Mouse (Mus musculus) liver, embryonic 14.5 days (tissue): ENCODE results near the gene Col5a2. TPM values are rescaled to one million over a fixed set of nuclear protein-coding genes. Genes with fewer than 3 reads are reported as not detected.

ENCODE experiments used
- ATAC-seq: fragments of 200-750 bp; cut with Nextera tagmentation; 2 replicates; pipeline ENCODE4 v1.8.0; 2017; ENCODE audit warnings: moderate number of reproducible peaks, mild to moderate bottlenecking, moderate library complexity; ENCODE audit not compliant: insufficient read depth
- DNase-seq, 3 experiments: peaks; one replicate each; pipeline ENCODE4 v3.0.0-alpha.2; 2012 to 2013; ENCODE audit warnings: low read depth in 3 of 3, low spot score in 3 of 3
- H3K27ac ChIP-seq: fragments of 300-500 bp; sonication (generic); 2 replicates; pipeline ENCODE4 v1.5.1; 2014; ENCODE audit warnings: moderate library complexity, mild to moderate bottlenecking, control low read depth, inconsistent platforms
- H3K27me3 ChIP-seq: fragments of 300-500 bp; sonication (generic); 2 replicates; pipeline ENCODE4 v1.6.1; 2014; ENCODE audit warnings: mild to moderate bottlenecking, low read length, moderate library complexity; ENCODE audit not compliant: control insufficient read depth, insufficient read depth
- H3K36me3 ChIP-seq: fragments of 300-500 bp; sonication (generic); replicated peaks from 2 replicates; pipeline ENCODE4 v1.6.1; 2014; ENCODE audit warnings: low read depth; ENCODE audit not compliant: control insufficient read depth, insufficient read depth
- H3K4me1 ChIP-seq, 2 experiments: fragments of 200-500 bp in 1 of 2; fragments of 300-500 bp in 1 of 2; sonication (generic) in 1 of 2; replicated peaks; 2 replicates each; pipeline ENCODE4 v1.6.1; 2012 to 2014; ENCODE audit warnings: antibody characterized with exemption in 1 of 2, inconsistent platforms in 1 of 2, low read length in 1 of 2; ENCODE audit not compliant: control insufficient read depth in 2 of 2, insufficient read depth in 2 of 2
- H3K4me2 ChIP-seq: fragments of 300-500 bp; sonication (generic); 2 replicates; pipeline ENCODE4 v1.6.1; 2014; ENCODE audit warnings: low read depth, mild to moderate bottlenecking, control low read depth, moderate library complexity
- H3K4me3 ChIP-seq, 2 experiments: fragments of 200-500 bp in 1 of 2; fragments of 300-500 bp in 1 of 2; sonication (generic) in 1 of 2; 2 replicates each; pipeline ENCODE4 v1.5.1; 2012 to 2014; ENCODE audit warnings: low read depth in 2 of 2, low read length in 2 of 2, mild to moderate bottlenecking in 2 of 2, control low read depth in 1 of 2, inconsistent platforms in 1 of 2, moderate library complexity in 1 of 2; ENCODE audit not compliant: insufficient read depth in 1 of 2
- H3K9ac ChIP-seq: fragments of 300-500 bp; sonication (generic); replicated peaks from 2 replicates; pipeline ENCODE4 v1.6.1; 2014; ENCODE audit warnings: mild to moderate bottlenecking, control low read depth, moderate library complexity
- H3K9me3 ChIP-seq: fragments of 300-500 bp; sonication (generic); 2 replicates; pipeline ENCODE4 v1.6.1; 2016; ENCODE audit warnings: low read length, mixed read lengths; ENCODE audit not compliant: control insufficient read depth
- CTCF ChIP-seq: IDR thresholded peaks from 2 replicates; pipeline ENCODE4 v1.5.1; 2016; ENCODE audit warnings: antibody characterized with exemption, low read depth, control low read depth
- EP300 ChIP-seq: IDR thresholded peaks from 2 replicates; pipeline ENCODE4 v1.6.1; 2016; ENCODE audit warnings: antibody characterized with exemption, low read depth
- WGBS: fragments of 180-500 bp; shearing (Covaris S2); extraction: QIAGEN DNeasy Blood & Tissue Kit; methylation state at CpG from one replicate; pipeline ENCODE4 v1.1.7; 2014; ENCODE audit not compliant: insufficient replicate concordance; 5-methylcytosine and 5-hydroxymethylcytosine counted together
- polyA plus RNA-seq, 2 experiments: library from polyadenylated mRNA; depleted of rRNA in 1 of 2; stranded (reverse) in 1 of 2; unstranded in 1 of 2; fragments of >200 nt; fragmentation: Nextera tagmentation in 1 of 2; extraction: Ambion mirVana in 1 of 2; gene quantifications; 2 replicates each; pipeline versions ENCODE4 v1.2.1 to v1.2.3; 2012 to 2014

Gene Col5a2
- polyA plus RNA-seq, 2 experiments, result 3.8 to 4.2 TPM

DNA sequence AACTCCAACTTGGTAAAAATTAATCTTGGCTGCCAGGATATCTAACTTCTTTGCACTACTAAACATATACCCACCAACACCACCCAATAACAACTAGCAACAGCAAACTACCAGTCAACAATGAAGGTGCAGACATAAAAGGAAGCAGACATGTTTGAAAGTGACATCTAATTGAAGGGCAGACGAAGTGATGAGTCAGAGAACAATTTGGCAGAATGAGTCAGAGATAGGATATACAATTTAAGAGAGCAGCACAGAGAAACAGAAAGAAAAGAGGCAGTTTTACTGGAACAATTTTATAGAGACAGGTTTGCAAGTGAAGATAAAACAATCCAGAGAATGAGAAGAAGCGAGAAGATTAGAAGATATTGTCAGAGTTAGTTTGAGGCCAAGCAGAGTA lies 8.1 kb downstream of the Col5a2 start:
- H3K4me1 ChIP-seq, result no peaks in the 10 kb centered on the region
- WGBS, result 42% methylated on average over 2 of the region's 2 CpGs
- H3K9ac ChIP-seq, result no peak overlapping the region
- TF ChIP-seq EP300, result no peak
- no peak for TF ChIP-seq CTCF
- no peaks in the 10 kb centered on the region for H3K27me3 ChIP-seq
- no peak for DNase-seq
- no peak overlapping the region for H3K4me3 ChIP-seq
- H3K4me2 ChIP-seq, result no peak overlapping the region
- no peak for ATAC-seq
- no peaks in the 10 kb centered on the region for H3K36me3 ChIP-seq
- H3K27ac ChIP-seq, result no peak overlapping the region
- no peaks in the 10 kb centered on the region for H3K9me3 ChIP-seq

DNA sequence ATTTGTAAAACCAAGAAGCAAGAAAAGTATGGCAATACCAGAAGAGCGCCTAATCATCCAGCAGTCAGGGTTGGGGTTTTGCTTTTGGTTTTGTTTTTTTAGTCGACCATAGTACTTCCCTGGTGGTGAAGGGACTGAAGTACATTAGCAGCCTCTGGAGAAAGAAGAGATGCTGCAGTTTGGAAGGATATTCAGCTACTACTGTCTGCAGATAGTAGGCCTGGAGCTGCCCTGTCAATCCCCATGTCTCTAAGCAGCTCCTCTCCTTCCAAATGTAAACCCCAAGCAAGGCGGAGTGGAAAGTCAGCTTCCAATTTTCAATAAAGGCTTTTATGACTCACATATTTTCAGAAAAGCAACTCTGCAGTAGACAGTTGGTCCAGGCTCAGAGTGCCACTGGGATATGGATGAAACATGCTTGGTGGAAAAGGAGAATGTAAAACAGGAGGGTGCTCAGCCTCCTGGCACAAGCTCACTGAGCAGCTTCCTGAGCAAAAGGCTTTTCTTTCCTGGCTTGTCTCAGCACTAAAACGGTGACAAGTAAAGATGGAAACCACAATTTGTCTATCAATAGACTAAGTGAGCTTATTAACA lies 10.9 kb downstream of the Col5a2 start:
- TF ChIP-seq CTCF (no peak), EP300 (no peak)
- no peak overlapping the region for H3K9ac ChIP-seq
- no peak overlapping the region for H3K4me3 ChIP-seq
- no peaks in the 10 kb centered on the region for H3K9me3 ChIP-seq
- no peak overlapping the region for H3K4me2 ChIP-seq
- no peaks in the 10 kb centered on the region for H3K27me3 ChIP-seq
- ATAC-seq, result no peak
- no peak overlapping the region for H3K27ac ChIP-seq
- DNase-seq, result no peak
- no peaks in the 10 kb centered on the region for H3K36me3 ChIP-seq
- WGBS, result 60% methylated on average over 4 of the region's 4 CpGs
- H3K4me1 ChIP-seq, result no peaks in the 10 kb centered on the region

DNA sequence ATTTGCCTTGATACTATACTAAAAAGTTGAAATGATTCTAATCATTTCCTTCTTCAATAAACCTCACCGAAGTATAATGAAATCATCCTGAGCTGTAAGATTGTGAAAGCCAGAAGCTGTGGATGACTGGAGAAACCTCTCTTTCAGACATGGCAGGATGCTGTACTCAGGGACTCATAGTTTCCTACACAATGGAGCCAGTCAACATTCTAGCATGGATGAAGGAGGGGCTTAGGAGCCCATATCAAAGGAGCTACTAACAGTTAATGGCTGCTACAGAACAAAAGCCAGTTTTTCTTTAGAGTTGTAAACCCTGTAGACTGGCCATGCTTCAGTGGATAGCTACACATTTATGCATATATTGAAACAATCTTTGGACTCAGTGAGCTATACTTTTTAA lies 12.6 kb downstream of the Col5a2 start:
- ATAC-seq (no peak), DNase-seq (no peak)
- Histone ChIP-seq H3K4me2 (no peak overlapping the region), H3K9me3 (no peaks in the 10 kb centered on the region), H3K9ac (no peak overlapping the region), H3K4me1 (no peaks in the 10 kb centered on the region), H3K27ac (no peak overlapping the region), H3K4me3 (no peak overlapping the region), H3K27me3 (no peaks in the 10 kb centered on the region), H3K36me3 (no peaks in the 10 kb centered on the region)
- no peak for TF ChIP-seq CTCF
- no peak for TF ChIP-seq EP300
- WGBS, result 74% methylated on average over 1 of the region's 1 CpGs

DNA sequence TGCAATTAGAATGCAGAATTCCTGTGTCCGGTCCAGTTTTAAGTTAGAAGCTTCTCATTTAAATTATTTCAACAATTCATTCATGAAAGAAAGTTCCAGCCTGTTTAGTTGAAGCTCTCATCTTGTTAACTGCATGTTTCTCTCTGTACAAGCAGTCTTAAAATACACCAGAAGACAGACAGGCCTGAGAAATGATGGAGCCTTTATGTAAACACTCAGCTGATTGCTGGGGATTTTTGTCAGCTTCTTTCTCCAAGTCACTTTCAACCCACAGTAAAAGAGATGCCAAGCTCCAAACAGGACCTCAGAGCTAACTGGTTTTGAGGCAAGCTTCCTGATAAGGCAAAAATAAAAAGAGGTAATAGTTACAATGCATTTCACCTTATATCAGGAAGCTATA lies 14.8 kb downstream of the Col5a2 start:
- no peak for DNase-seq
- ATAC-seq, result no peak
- Histone ChIP-seq H3K9ac (no peak overlapping the region), H3K27ac (no peak overlapping the region), H3K27me3 (no peaks in the 10 kb centered on the region), H3K4me3 (no peak overlapping the region), H3K4me1 (no peaks in the 10 kb centered on the region), H3K36me3 (no peaks in the 10 kb centered on the region), H3K4me2 (no peak overlapping the region), H3K9me3 (no peaks in the 10 kb centered on the region)
- 58% methylated on average over 1 of the region's 1 CpGs for WGBS
- TF ChIP-seq EP300, result no peak
- TF ChIP-seq CTCF, result no peak

DNA sequence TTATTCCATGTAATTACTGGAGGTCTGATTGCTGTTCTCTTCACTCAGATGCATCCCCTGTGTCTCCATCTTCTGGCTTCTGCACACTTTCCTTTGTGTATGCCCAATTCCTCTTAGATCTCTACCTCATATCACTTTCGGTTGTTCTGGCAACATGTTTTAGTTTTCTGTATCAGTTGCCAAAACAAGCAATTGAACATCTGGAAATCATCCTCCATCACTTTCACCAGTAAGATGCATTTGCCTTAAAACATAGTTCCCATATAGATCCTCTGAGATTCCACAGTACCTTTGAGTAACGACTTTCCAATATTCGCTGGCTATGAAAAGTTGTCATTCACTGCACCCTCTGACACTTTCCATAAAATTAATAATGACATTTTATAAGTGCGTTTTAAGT lies 20.1 kb downstream of the Col5a2 start:
- H3K4me3 ChIP-seq, result no peak overlapping the region

More for the DNA sequence above, 20.1 kb downstream of the Col5a2 start:
- WGBS, result 68% methylated on average over 4 of the region's 4 CpGs
- Histone ChIP-seq H3K4me1 (no peaks in the 10 kb centered on the region), H3K36me3 (no peaks in the 10 kb centered on the region), H3K27me3 (no peaks in the 10 kb centered on the region), H3K4me2 (no peak overlapping the region), H3K9ac (no peak overlapping the region), H3K27ac (no peak overlapping the region), H3K9me3 (no peaks in the 10 kb centered on the region)
- TF ChIP-seq CTCF (no peak), EP300 (no peak)
- DNase-seq (no peak), ATAC-seq (no peak)
